Mouse (Mus musculus): ENCODE data around the gene Bcorl1. TPM values are rescaled to one million over a fixed set of nuclear protein-coding genes. Genes with fewer than 3 reads are reported as not detected.

Bcorl1 gene
- polyA plus RNA-seq, 2 experiments: 2.1 to 3.5 TPM

GRCm38 (mm10) chrX:48429100-48429499 is 87.9 kb downstream of the Bcorl1 start:
- ATAC-seq (ENCODE audit: insufficient read depth) (no peak), DNase-seq (ENCODE audit: low read depth in 3 of 3, low spot score in 3 of 3) (no peak)
- TF ChIP-seq CTCF (IDR thresholded peaks at IDR 0.05; ENCODE audit: low read depth) (no peak), EP300 (IDR thresholded peaks at IDR 0.05; ENCODE audit: low read depth) (no peak)
- Histone ChIP-seq H3K9me3 (ENCODE audit: control insufficient read depth, low read length) (no peaks in the 10 kb centered on the region), H3K9ac (replicated peaks) (no peak overlapping the region), H3K4me3 (ENCODE audit: insufficient read depth in 1 of 2, low read depth in 2 of 2, low read length in 2 of 2) (no peak overlapping the region), H3K36me3 (replicated peaks; ENCODE audit: control insufficient read depth, insufficient read depth, low read depth) (no peaks in the 10 kb centered on the region), H3K27ac (no peak overlapping the region), H3K4me1 (replicated peaks; ENCODE audit: control insufficient read depth in 2 of 2, insufficient read depth in 2 of 2, low read length in 1 of 2) (peaks cover 0 to 36% of the 10 kb centered on the region in 2 experiments; a peak in 3 of 4 replicates), H3K27me3 (ENCODE audit: control insufficient read depth, insufficient read depth, low read length) (no peaks in the 10 kb centered on the region), H3K4me2 (ENCODE audit: low read depth) (no peak overlapping the region)

- TF ChIP-seq CTCF (IDR thresholded peaks at IDR 0.05; ENCODE audit: low read depth): no peak
- TF ChIP-seq EP300 (IDR thresholded peaks at IDR 0.05; ENCODE audit: low read depth): no peak
- 0 out of 2 replicates have a peak, but pooled peaks have one; percentile 4 for ATAC-seq (ENCODE audit: insufficient read depth)
- 15% methylated on average over 6 of the region's 6 CpGs for WGBS (ENCODE audit: insufficient replicate concordance)
Observed at GRCm38 (mm10) chrX:48429538-48429937, 88.4 kb downstream of the Bcorl1 start.

GRCm38 (mm10) chrX:48432599-48433526 is 91.7 kb downstream of the Bcorl1 start:
- Histone ChIP-seq H3K27ac (no peak overlapping the region), H3K27me3 (ENCODE audit: control insufficient read depth, insufficient read depth, low read length) (no peaks in the 10 kb centered on the region), H3K4me1 (replicated peaks; ENCODE audit: control insufficient read depth in 2 of 2, insufficient read depth in 2 of 2, low read length in 1 of 2) (peaks cover 0 to 29% of the 10 kb centered on the region in 2 experiments; a peak in 2 of 4 replicates), H3K9ac (replicated peaks) (no peak overlapping the region), H3K4me3 (ENCODE audit: insufficient read depth in 1 of 2, low read depth in 2 of 2, low read length in 2 of 2) (no peak overlapping the region), H3K36me3 (replicated peaks; ENCODE audit: control insufficient read depth, insufficient read depth, low read depth) (no peaks in the 10 kb centered on the region), H3K4me2 (ENCODE audit: low read depth) (no peak overlapping the region), H3K9me3 (ENCODE audit: control insufficient read depth, low read length) (no peaks in the 10 kb centered on the region)
- WGBS (ENCODE audit: insufficient replicate concordance): 32% methylated on average over 15 of the region's 15 CpGs
- DNase-seq (ENCODE audit: low read depth in 3 of 3, low spot score in 3 of 3) (no peak), ATAC-seq (ENCODE audit: insufficient read depth) (no peak)
- TF ChIP-seq EP300 (IDR thresholded peaks at IDR 0.05; ENCODE audit: low read depth): no peak
- no peak for TF ChIP-seq CTCF (IDR thresholded peaks at IDR 0.05; ENCODE audit: low read depth)

More at GRCm38 (mm10) chrX:48429538-48429937, 88.4 kb downstream of the Bcorl1 start:
- no peak overlapping the region for H3K27ac ChIP-seq
- no peaks in the 10 kb centered on the region for H3K9me3 ChIP-seq (ENCODE audit: control insufficient read depth, low read length)
- H3K27me3 ChIP-seq (ENCODE audit: control insufficient read depth, insufficient read depth, low read length): no peaks in the 10 kb centered on the region
- no peak overlapping the region for H3K4me2 ChIP-seq (ENCODE audit: low read depth)
- no peaks in the 10 kb centered on the region for H3K36me3 ChIP-seq (replicated peaks; ENCODE audit: control insufficient read depth, insufficient read depth, low read depth)
- no peak overlapping the region for H3K4me3 ChIP-seq (ENCODE audit: insufficient read depth in 1 of 2, low read depth in 2 of 2, low read length in 2 of 2)
- no peak for DNase-seq (ENCODE audit: low read depth in 3 of 3, low spot score in 3 of 3)
- H3K9ac ChIP-seq (replicated peaks): no peak overlapping the region
- peaks cover 0 to 36% of the 10 kb centered on the region in 2 experiments; a peak in 3 of 4 replicates for H3K4me1 ChIP-seq (replicated peaks; ENCODE audit: control insufficient read depth in 2 of 2, insufficient read depth in 2 of 2, low read length in 1 of 2)

DNA sequence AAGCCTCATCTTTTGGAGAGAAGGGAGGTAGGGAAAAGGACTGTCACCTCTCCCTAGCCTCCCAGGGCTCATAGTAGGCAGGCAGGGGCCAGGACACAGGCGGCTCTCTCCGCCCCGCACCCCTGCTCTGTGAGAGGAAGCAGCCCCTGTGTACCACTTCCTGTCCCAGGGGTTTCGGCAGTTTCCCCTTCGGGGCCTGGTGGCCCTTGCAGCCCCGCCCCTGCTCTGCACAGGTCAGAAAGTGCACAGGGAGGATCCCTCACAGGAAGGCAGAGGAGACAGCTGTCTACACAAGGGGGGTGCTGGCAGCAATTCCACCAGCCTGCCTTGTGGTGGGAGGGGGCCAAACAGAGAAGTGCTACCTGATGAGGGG is 92.4 kb downstream of the Bcorl1 start:
- DNase-seq (ENCODE audit: low read depth in 3 of 3, low spot score in 3 of 3): no peak
- no peak overlapping the region for H3K4me2 ChIP-seq (ENCODE audit: low read depth)
- TF ChIP-seq EP300 (IDR thresholded peaks at IDR 0.05; ENCODE audit: low read depth) (no peak), CTCF (IDR thresholded peaks at IDR 0.05; ENCODE audit: low read depth) (no peak)
- no peaks in the 10 kb centered on the region for H3K9me3 ChIP-seq (ENCODE audit: control insufficient read depth, low read length)
- H3K4me3 ChIP-seq (ENCODE audit: insufficient read depth in 1 of 2, low read depth in 2 of 2, low read length in 2 of 2): no peak overlapping the region
- peak; percentile 26; the same call in 1 of the 2 replicates for ATAC-seq (ENCODE audit: insufficient read depth)
- H3K27me3 ChIP-seq (ENCODE audit: control insufficient read depth, insufficient read depth, low read length): no peaks in the 10 kb centered on the region
- no peak overlapping the region for H3K9ac ChIP-seq (replicated peaks)
- no peaks in the 10 kb centered on the region for H3K36me3 ChIP-seq (replicated peaks; ENCODE audit: control insufficient read depth, insufficient read depth, low read depth)
- WGBS (ENCODE audit: insufficient replicate concordance): 13% methylated on average over 6 of the region's 6 CpGs
- H3K4me1 ChIP-seq (replicated peaks; ENCODE audit: control insufficient read depth in 2 of 2, insufficient read depth in 2 of 2, low read length in 1 of 2): peaks cover 0 to 25% of the 10 kb centered on the region in 2 experiments; a peak in 2 of 4 replicates
- H3K27ac ChIP-seq: no peak overlapping the region

DNA sequence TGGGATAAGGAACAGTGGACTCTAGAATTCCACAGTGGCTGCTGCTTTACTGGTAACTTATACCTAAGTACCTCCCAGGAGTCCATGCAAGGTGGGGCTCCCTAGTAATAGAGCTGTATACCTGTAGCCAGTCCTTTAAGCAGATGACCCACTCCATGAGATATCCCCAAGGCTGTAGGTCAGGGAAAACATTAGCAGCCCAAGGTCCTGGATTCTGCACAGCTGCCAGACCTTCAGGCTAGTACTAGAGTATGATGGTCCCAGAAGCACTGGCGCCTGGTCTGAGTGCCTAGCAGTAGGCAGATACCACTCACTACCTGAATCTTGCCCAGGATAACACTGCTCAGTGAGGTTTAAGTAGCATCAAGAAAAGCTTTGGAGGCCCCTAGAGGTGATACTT is 93.1 kb downstream of the Bcorl1 start:
- Histone ChIP-seq H3K4me2 (ENCODE audit: low read depth) (no peak overlapping the region), H3K27me3 (ENCODE audit: control insufficient read depth, insufficient read depth, low read length) (no peaks in the 10 kb centered on the region), H3K9me3 (ENCODE audit: control insufficient read depth, low read length) (no peaks in the 10 kb centered on the region), H3K4me1 (replicated peaks; ENCODE audit: control insufficient read depth in 2 of 2, insufficient read depth in 2 of 2, low read length in 1 of 2) (peaks cover 2 to 30% of the 10 kb centered on the region in 2 experiments), H3K27ac (no peak overlapping the region), H3K4me3 (ENCODE audit: insufficient read depth in 1 of 2, low read depth in 2 of 2, low read length in 2 of 2) (no peak overlapping the region), H3K36me3 (replicated peaks; ENCODE audit: control insufficient read depth, insufficient read depth, low read depth) (no peaks in the 10 kb centered on the region), H3K9ac (replicated peaks) (no peak overlapping the region)
- TF ChIP-seq CTCF (IDR thresholded peaks at IDR 0.05; ENCODE audit: low read depth) (no peak), EP300 (IDR thresholded peaks at IDR 0.05; ENCODE audit: low read depth) (no peak)
- no peak for ATAC-seq (ENCODE audit: insufficient read depth)
- 58% methylated on average over 1 of the region's 1 CpGs for WGBS (ENCODE audit: insufficient replicate concordance)
- no peak for DNase-seq (ENCODE audit: low read depth in 3 of 3, low spot score in 3 of 3)

All from liver, embryonic 14.5 days (tissue).